Mouse (Mus musculus): ENCODE results near the gene Brwd1.

DNA sequence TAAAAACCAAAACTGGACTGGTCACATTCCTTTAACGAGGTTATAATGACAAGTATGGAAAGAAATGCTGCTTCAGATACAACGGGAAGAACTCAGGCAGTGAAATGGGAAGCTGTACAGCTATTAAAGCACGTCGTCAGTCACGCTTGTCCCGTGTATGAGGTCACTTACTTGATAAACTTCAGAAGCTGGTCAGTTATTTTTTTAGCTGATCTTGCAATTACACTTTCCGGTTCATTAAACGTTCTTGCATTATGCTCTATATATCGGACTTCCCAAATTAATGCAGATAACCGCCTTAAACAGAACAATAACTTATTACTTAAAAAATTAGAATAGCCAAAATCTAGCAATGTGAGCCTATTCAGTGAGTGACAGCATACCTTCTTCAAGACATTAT, 61.3 kb downstream of the Brwd1 start:
- TF ChIP-seq POLR2A (IDR thresholded peaks at IDR 0.05; ENCODE audit: borderline replicate concordance, insufficient read depth, low read length) = no peak
- TF ChIP-seq CTCF (IDR thresholded peaks at IDR 0.05; ENCODE audit: borderline replicate concordance, insufficient read depth, low read depth, low read length) = no peak

Data from cerebellum, adult 2 months (tissue).